22 mouse cellular contexts compared by ENCODE assay signal in the genomic region with DNA sequence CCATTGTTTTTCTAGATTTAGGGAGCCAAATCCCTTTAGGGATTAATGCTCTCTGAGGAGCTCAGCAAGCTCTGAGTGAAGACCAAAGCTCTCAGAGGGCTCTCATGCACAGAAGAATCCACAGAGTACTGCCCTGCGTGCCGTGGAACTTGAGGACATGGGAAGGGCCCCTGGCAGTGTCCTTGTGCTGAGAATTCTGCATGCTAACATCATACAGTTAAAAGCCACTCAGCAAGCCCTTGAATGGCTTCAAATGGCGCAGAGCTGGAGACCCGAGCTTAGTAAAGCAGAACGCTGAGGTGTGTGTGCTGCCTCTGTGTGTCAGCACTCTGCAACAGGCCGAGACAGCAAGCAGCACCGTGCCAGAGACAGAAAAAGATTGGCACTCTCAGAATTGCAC.
A peak's percentile ranks its signal among the peaks of the same experiment; 100 is the strongest.
DNase-seq lines count a peak whose midpoint lies in the region; ATAC-seq and TF ChIP-seq lines count a peak whose summit lies in the region.
"Had no signal": no experiment of that assay in that cellular context is flagged by ENCODE, and none has a peak within 500 bp of the region (broad histone marks: within the 10 kb centered on the region; RNA-seq: fewer than 3 reads in every experiment).

No protein-coding gene starts in this region.

- no peak overlapping the region for H3K4me2 ChIP-seq in heart, embryonic 13.5 days
- H3K4me2 ChIP-seq in heart, postnatal 0 days (ENCODE audit: low read depth, low read length): no peak overlapping the region
- H3K4me2 ChIP-seq in lung, postnatal 0 days (replicated peaks; ENCODE audit: low read depth, low read length): no peak overlapping the region
- H3K4me2 ChIP-seq: embryonic facial prominence, embryonic 15.5 days; hindbrain, embryonic 14.5 days; intestine, embryonic 15.5 days had no signal

- WGBS in heart, embryonic 13.5 days: 42% methylated on average over 7 of the region's 7 CpGs
- 39% methylated on average over 7 of the region's 7 CpGs for WGBS in heart, postnatal 0 days
- WGBS in lung, postnatal 0 days: 53% methylated on average over 7 of the region's 7 CpGs
- 67% methylated on average over 7 of the region's 7 CpGs for WGBS in lung, adult 2 months

- no peak overlapping the region for H3K27ac ChIP-seq in gastrocnemius, adult 2 months
- peak overlapping the region; percentile 44 for H3K27ac ChIP-seq in heart, embryonic 13.5 days (replicated peaks)
- H3K27ac ChIP-seq in heart, postnatal 0 days (ENCODE audit: low read depth): no peak overlapping the region
- no peak overlapping the region for H3K27ac ChIP-seq in lung, postnatal 0 days (ENCODE audit: low read length)
- H3K27ac ChIP-seq: embryonic facial prominence, embryonic 15.5 days; forebrain, embryonic 10.5 days; hindbrain, embryonic 10.5 days; hindbrain, embryonic 14.5 days; intestine, embryonic 15.5 days had no signal

- ATAC-seq in heart, embryonic 13.5 days (ENCODE audit: extremely low read depth, insufficient number of reproducible peaks, low FRiP score, low TSS enrichment): no peak
- peak; percentile 49; the same call in 1 of the 2 replicates for ATAC-seq in heart, postnatal 0 days (ENCODE audit: insufficient read depth, low read depth)
- ATAC-seq in lung, postnatal 0 days: peak; percentile 79
- ATAC-seq: forebrain, embryonic 16.5 days; intestine, embryonic 15.5 days had no signal

- no peak for TF ChIP-seq POLR2A in lung, adult 2 months (IDR thresholded peaks at IDR 0.05; ENCODE audit: borderline replicate concordance, extremely low read depth, low read depth, low read length)

- H3K4me1 ChIP-seq in heart, embryonic 13.5 days: peaks cover 74% of the 10 kb centered on the region
- peaks cover 6% of the 10 kb centered on the region; the same call in 1 of the 2 replicates for H3K4me1 ChIP-seq in heart, postnatal 0 days (ENCODE audit: control insufficient read depth, insufficient read depth)
- H3K4me1 ChIP-seq in lung, postnatal 0 days (ENCODE audit: insufficient read depth, low read depth, low read length): peaks cover 1% of the 10 kb centered on the region; the same call in 1 of the 2 replicates
- no peaks in the 10 kb centered on the region for H3K4me1 ChIP-seq in lung, adult 2 months (ENCODE audit: control insufficient read depth, insufficient read depth, low read length)
- H3K4me1 ChIP-seq: hindbrain, embryonic 10.5 days; intestine, embryonic 15.5 days had no signal

- H3K36me3 ChIP-seq in heart, embryonic 13.5 days: peaks cover 3% of the 10 kb centered on the region; the same call in 1 of the 2 replicates
- H3K36me3 ChIP-seq in heart, postnatal 0 days (replicated peaks; ENCODE audit: control insufficient read depth, insufficient read depth, low read length): 0 out of 2 replicates have a peak, but pooled peaks cover 4% of the 10 kb centered on the region
- no peaks in the 10 kb centered on the region for H3K36me3 ChIP-seq in lung, postnatal 0 days (ENCODE audit: insufficient read depth, low read length)
- H3K36me3 ChIP-seq: embryonic facial prominence, embryonic 15.5 days; intestine, embryonic 15.5 days had no signal

- intact Hi-C loops in gastrocnemius, adult 2 months (cut with DNase I): no loop called here
- intact Hi-C loops in gastrocnemius, postnatal 36 days (cut with DNase I): no loop called here
- intact Hi-C loops in heart, postnatal 10 days (cut with DNase I): no loop called here
- intact Hi-C loops in heart, postnatal 36 days (cut with DNase I): no loop called here

- no peaks in the 10 kb centered on the region for H3K27me3 ChIP-seq in heart, embryonic 13.5 days (replicated peaks)
- no peaks in the 10 kb centered on the region for H3K27me3 ChIP-seq in heart, postnatal 0 days (ENCODE audit: control insufficient read depth, insufficient read depth, low read length)
- no peaks in the 10 kb centered on the region for H3K27me3 ChIP-seq in lung, postnatal 0 days (replicated peaks; ENCODE audit: insufficient read depth, low read length)
- H3K27me3 ChIP-seq: embryonic facial prominence, embryonic 15.5 days; intestine, embryonic 15.5 days had no signal

- no peaks in the 10 kb centered on the region for H3K9me3 ChIP-seq in heart, embryonic 13.5 days
- H3K9me3 ChIP-seq in heart, postnatal 0 days (replicated peaks; ENCODE audit: control insufficient read depth, low read length): no peaks in the 10 kb centered on the region
- H3K9me3 ChIP-seq in lung, postnatal 0 days (ENCODE audit: low read length): no peaks in the 10 kb centered on the region
- H3K9me3 ChIP-seq: embryonic facial prominence, embryonic 15.5 days; forebrain, embryonic 10.5 days; hindbrain, embryonic 10.5 days; intestine, embryonic 15.5 days had no signal

- no peak for TF ChIP-seq CTCF in gastrocnemius, adult 2 months (IDR thresholded peaks at IDR 0.05)
- no peak for TF ChIP-seq CTCF in heart, postnatal 0 days (IDR thresholded peaks at IDR 0.05; ENCODE audit: low read depth)
- 0 out of 2 replicates have a peak, but pooled peaks have one; percentile 11 for TF ChIP-seq CTCF in lung, postnatal 0 days (IDR thresholded peaks at IDR 0.05)
- no peak for TF ChIP-seq CTCF in lung, adult 2 months (IDR thresholded peaks at IDR 0.05; ENCODE audit: insufficient read depth, low read length)

- no peak overlapping the region for H3K4me3 ChIP-seq in gastrocnemius, adult 2 months
- H3K4me3 ChIP-seq in heart, embryonic 13.5 days: no peak overlapping the region
- H3K4me3 ChIP-seq in heart, postnatal 0 days (ENCODE audit: low read depth, low read length): no peak overlapping the region
- no peak overlapping the region for H3K4me3 ChIP-seq in lung, postnatal 0 days (ENCODE audit: low read depth, low read length)
- no peak overlapping the region for H3K4me3 ChIP-seq in lung, adult 2 months (replicated peaks; ENCODE audit: extremely low read depth, low read depth, low read length)
- H3K4me3 ChIP-seq: embryonic facial prominence, embryonic 15.5 days; erythroblast, embryonic 14.5 days; forebrain, embryonic 10.5 days; hindbrain, embryonic 10.5 days; intestine, embryonic 15.5 days had no signal

- no peak overlapping the region for H3K9ac ChIP-seq in heart, embryonic 13.5 days
- no peak overlapping the region for H3K9ac ChIP-seq in heart, postnatal 0 days (replicated peaks; ENCODE audit: low read depth, low read length)
- no peak overlapping the region for H3K9ac ChIP-seq in lung, postnatal 0 days (replicated peaks; ENCODE audit: low read depth)
- H3K9ac ChIP-seq: embryonic facial prominence, embryonic 15.5 days; hindbrain, embryonic 14.5 days; intestine, embryonic 15.5 days had no signal

- peak; percentile 31 for DNase-seq in gastrocnemius, adult 2 months
- DNase-seq in gastrocnemius, postnatal 36 days: no peak
- DNase-seq in heart, postnatal 10 days: no peak
- no peak for DNase-seq in heart, postnatal 0 days (ENCODE audit: low spot score)
- DNase-seq in heart, postnatal 36 days: no peak
- peak; percentile 46 for DNase-seq in lung, postnatal 0 days (ENCODE audit: low spot score)
- DNase-seq in lung, adult 2 months: no peak
- DNase-seq: adrenal gland, postnatal 10 days; cerebellum, adult 11 months; cerebellum, adult 8-10 months; cerebellum, postnatal 14 days; embryo, embryonic 11 days; gastrocnemius, postnatal 14 days; kidney, adult 18-20 months had no signal

- TF ChIP-seq EP300 in heart, postnatal 0 days (IDR thresholded peaks at IDR 0.05; ENCODE audit: low read depth): no peak
- TF ChIP-seq EP300 in lung, postnatal 0 days (IDR thresholded peaks at IDR 0.05): no peak

Comparison
In these comparisons a context has a peak if more than half of its experiments do, and no peak if none do; other contexts are left out.
1. DNase-seq: peak in gastrocnemius, adult 2 months (single experiment) and lung, postnatal 0 days (single experiment); none in gastrocnemius, postnatal 36 days (0 of 2), heart, postnatal 10 days (0 of 2), heart, postnatal 0 days (single experiment), heart, postnatal 36 days (0 of 2) and lung, adult 2 months (single experiment).